Mouse (Mus musculus): Measurements from ENCODE around the gene Zic1.

Gene Zic1

GRCm38 (mm10) chr9:91365664-91366063, at the start of gene Zic1:
TSS of gene Zic1 (minus strand) at chr9:91365810.
- no peak for DNase-seq (ENCODE audit: low spot score in 2 of 2)

- DNase-seq (ENCODE audit: low spot score in 2 of 2) = no peak
Measured at GRCm38 (mm10) chr9:91414007-91414661, 48.5 kb upstream of the Zic1 start.

- DNase-seq (ENCODE audit: low spot score in 2 of 2) = no peak
Measured at GRCm38 (mm10) chr9:91409771-91410170, 44.2 kb upstream of the Zic1 start.

- DNase-seq (ENCODE audit: low spot score in 2 of 2) = no peak
Measured at GRCm38 (mm10) chr9:91406258-91406763, 40.7 kb upstream of the Zic1 start.

GRCm38 (mm10) chr9:91405753-91406178, 40.2 kb upstream of the Zic1 start:
- no peak for DNase-seq (ENCODE audit: low spot score in 2 of 2)

- DNase-seq (ENCODE audit: low spot score in 2 of 2) = no peak
Measured at GRCm38 (mm10) chr9:91404905-91405752, 39.5 kb upstream of the Zic1 start.

- DNase-seq (ENCODE audit: low spot score in 2 of 2) = no peak
Measured at GRCm38 (mm10) chr9:91404229-91404628, 38.6 kb upstream of the Zic1 start.

GRCm38 (mm10) chr9:91401471-91401870, 35.9 kb upstream of the Zic1 start:
- DNase-seq (ENCODE audit: low spot score in 2 of 2) = no peak

- no peak for DNase-seq (ENCODE audit: low spot score in 2 of 2)
Measured at GRCm38 (mm10) chr9:91400482-91401093, 35.0 kb upstream of the Zic1 start.

GRCm38 (mm10) chr9:91399976-91400375, 34.4 kb upstream of the Zic1 start:
- no peak for DNase-seq (ENCODE audit: low spot score in 2 of 2)

- DNase-seq (ENCODE audit: low spot score in 2 of 2) = no peak
Measured at GRCm38 (mm10) chr9:91395066-91395772, 29.6 kb upstream of the Zic1 start.

GRCm38 (mm10) chr9:91394211-91394646, 28.6 kb upstream of the Zic1 start:
- DNase-seq (ENCODE audit: low spot score in 2 of 2) = no peak

- no peak for DNase-seq (ENCODE audit: low spot score in 2 of 2)
Measured at GRCm38 (mm10) chr9:91393376-91394068, 27.9 kb upstream of the Zic1 start.

- no peak for DNase-seq (ENCODE audit: low spot score in 2 of 2)
Measured at GRCm38 (mm10) chr9:91388173-91388572, 22.6 kb upstream of the Zic1 start.

GRCm38 (mm10) chr9:91387740-91388080, 22.1 kb upstream of the Zic1 start:
- DNase-seq (ENCODE audit: low spot score in 2 of 2) = no peak

- DNase-seq (ENCODE audit: low spot score in 2 of 2) = no peak
Measured at GRCm38 (mm10) chr9:91386891-91387739, 21.5 kb upstream of the Zic1 start.

GRCm38 (mm10) chr9:91386502-91386890, 20.9 kb upstream of the Zic1 start:
- no peak for DNase-seq (ENCODE audit: low spot score in 2 of 2)

GRCm38 (mm10) chr9:91385561-91386430, 20.2 kb upstream of the Zic1 start:
- no peak for DNase-seq (ENCODE audit: low spot score in 2 of 2)
